ENCODE assay signal across 17 mouse cellular contexts in the genomic region with DNA sequence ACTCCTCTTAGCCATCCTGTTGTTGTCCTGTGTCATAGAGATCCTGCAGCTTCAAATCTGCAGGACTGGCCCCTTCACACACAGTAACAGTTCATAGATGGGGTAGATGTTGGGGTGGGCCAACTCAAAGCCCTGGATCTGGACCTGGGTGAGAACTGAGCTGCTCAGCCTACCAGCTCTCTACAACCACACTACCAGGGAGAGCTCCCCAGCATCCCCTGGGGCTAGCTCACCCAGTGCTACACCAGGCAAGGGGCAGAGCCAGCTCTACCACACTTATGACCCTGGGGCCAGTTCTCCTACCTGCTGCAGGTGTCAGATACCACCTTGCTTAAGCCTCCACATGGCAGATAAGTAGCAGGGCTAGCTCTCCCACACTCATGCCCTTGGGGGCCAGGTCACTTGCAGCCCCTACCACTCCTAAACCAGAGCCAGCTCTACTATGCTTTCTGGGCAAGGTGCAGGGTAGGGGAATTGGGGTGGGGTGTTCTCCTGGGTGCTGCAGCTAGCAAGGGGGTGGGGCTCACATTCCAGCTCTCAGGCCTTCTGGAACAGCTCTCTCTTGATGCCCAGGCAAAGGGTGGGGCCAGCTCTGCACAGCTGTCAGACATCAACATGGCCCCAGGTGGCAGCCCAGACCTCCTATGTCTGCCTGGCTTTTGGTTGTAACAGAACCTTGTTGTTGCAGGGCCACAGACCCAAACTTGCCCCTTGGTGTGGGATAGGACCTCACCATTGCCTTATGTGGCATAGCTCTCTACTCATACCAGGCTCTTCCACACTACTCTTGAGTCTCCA.
DNase-seq lines count a peak whose midpoint lies in the region; ATAC-seq and TF ChIP-seq lines count a peak whose summit lies in the region.
"Had no signal": no experiment of that assay in that cellular context is flagged by ENCODE, and none has a peak within 500 bp of the region (broad histone marks: within the 10 kb centered on the region; RNA-seq: fewer than 3 reads in every experiment).

No protein-coding gene starts in this region.

- no peak overlapping the region for H3K4me2 ChIP-seq in kidney, embryonic 14.5 days (replicated peaks; ENCODE audit: low read depth, low read length)
- H3K4me2 ChIP-seq in liver, embryonic 12.5 days: no peak overlapping the region
- H3K4me2 ChIP-seq in stomach, embryonic 16.5 days (ENCODE audit: low read depth, low read length): no peak overlapping the region
- no peak overlapping the region for H3K4me2 ChIP-seq in stomach, postnatal 0 days (replicated peaks; ENCODE audit: low read depth)
- H3K4me2 ChIP-seq: forebrain, embryonic 12.5 days; heart, embryonic 11.5 days; limb, embryonic 15.5 days; lung, embryonic 15.5 days; neural tube, embryonic 15.5 days had no signal

- 0 out of 2 replicates have a peak, but pooled peaks have one; percentile 43 for ATAC-seq in kidney, embryonic 14.5 days (ENCODE audit: low FRiP score, low TSS enrichment)
- ATAC-seq in liver, embryonic 12.5 days: peak; percentile 38; the same call in 1 of the 2 replicates
- peak; percentile 40 for ATAC-seq in stomach, embryonic 16.5 days (ENCODE audit: insufficient read depth, low FRiP score)
- ATAC-seq in stomach, postnatal 0 days (ENCODE audit: low FRiP score, low TSS enrichment): no peak

- H3K36me3 ChIP-seq in kidney, embryonic 14.5 days (ENCODE audit: control insufficient read depth, insufficient read depth, low read length): no peaks in the 10 kb centered on the region
- H3K36me3 ChIP-seq in liver, embryonic 12.5 days: no peaks in the 10 kb centered on the region
- no peaks in the 10 kb centered on the region for H3K36me3 ChIP-seq in stomach, embryonic 16.5 days (ENCODE audit: control insufficient read depth, insufficient read depth, low read length)
- H3K36me3 ChIP-seq in stomach, postnatal 0 days (ENCODE audit: control insufficient read depth, insufficient read depth, low read length): no peaks in the 10 kb centered on the region
- H3K36me3 ChIP-seq: forebrain, embryonic 12.5 days; limb, embryonic 15.5 days; lung, embryonic 15.5 days; neural tube, embryonic 15.5 days had no signal

- H3K27me3 ChIP-seq in kidney, embryonic 14.5 days (ENCODE audit: control insufficient read depth, insufficient read depth, low read length): no peaks in the 10 kb centered on the region
- no peaks in the 10 kb centered on the region for H3K27me3 ChIP-seq in liver, embryonic 12.5 days (replicated peaks)
- H3K27me3 ChIP-seq in stomach, embryonic 16.5 days (ENCODE audit: control insufficient read depth, insufficient read depth, low read length): no peaks in the 10 kb centered on the region
- H3K27me3 ChIP-seq in stomach, postnatal 0 days (ENCODE audit: control insufficient read depth, insufficient read depth, low read length): no peaks in the 10 kb centered on the region
- H3K27me3 ChIP-seq: forebrain, embryonic 12.5 days; limb, embryonic 15.5 days; lung, embryonic 15.5 days; neural tube, embryonic 15.5 days had no signal

- H3K4me1 ChIP-seq in kidney, embryonic 14.5 days (ENCODE audit: control insufficient read depth, insufficient read depth, low read length): no peaks in the 10 kb centered on the region
- peaks cover 48% of the 10 kb centered on the region for H3K4me1 ChIP-seq in liver, embryonic 12.5 days
- H3K4me1 ChIP-seq in stomach, embryonic 16.5 days (ENCODE audit: control insufficient read depth, insufficient read depth, low read length): no peaks in the 10 kb centered on the region
- no peaks in the 10 kb centered on the region for H3K4me1 ChIP-seq in stomach, postnatal 0 days (replicated peaks; ENCODE audit: control insufficient read depth, insufficient read depth)
- H3K4me1 ChIP-seq: forebrain, embryonic 12.5 days; lung, embryonic 15.5 days; neural tube, embryonic 15.5 days had no signal

- TF ChIP-seq CTCF in stomach, postnatal 0 days (IDR thresholded peaks at IDR 0.05; ENCODE audit: low read depth): no peak

- no peak for DNase-seq in kidney, adult 8-10 months
- DNase-seq in liver (no peak), MN1 (ENCODE audit: low spot score) (no peak)
- no peak for DNase-seq in stomach, postnatal 0 days (ENCODE audit: low spot score)
- DNase-seq: cerebellum, adult 8-10 months; gastrocnemius, postnatal 36 days; heart, postnatal 36 days; right cerebral cortex, postnatal 25 days; thymus, postnatal 14 days had no signal

- no peak overlapping the region for H3K9ac ChIP-seq in kidney, embryonic 14.5 days (ENCODE audit: low read depth, low read length)
- no peak overlapping the region for H3K9ac ChIP-seq in liver, embryonic 12.5 days
- no peak overlapping the region for H3K9ac ChIP-seq in stomach, embryonic 16.5 days (ENCODE audit: low read length)
- H3K9ac ChIP-seq in stomach, postnatal 0 days (ENCODE audit: low read length): no peak overlapping the region
- H3K9ac ChIP-seq: forebrain, embryonic 12.5 days; limb, embryonic 15.5 days; lung, embryonic 15.5 days; neural tube, embryonic 15.5 days had no signal

- TF ChIP-seq EP300 in stomach, postnatal 0 days (optimal IDR thresholded peaks at IDR 0.05): no peak

- no peak overlapping the region for H3K4me3 ChIP-seq in kidney, embryonic 14.5 days (ENCODE audit: low read length)
- H3K4me3 ChIP-seq in liver, embryonic 12.5 days: no peak overlapping the region
- no peak overlapping the region for H3K4me3 ChIP-seq in stomach, embryonic 16.5 days (replicated peaks; ENCODE audit: low read length)
- H3K4me3 ChIP-seq in stomach, postnatal 0 days (ENCODE audit: low read depth, low read length): no peak overlapping the region
- H3K4me3 ChIP-seq: forebrain, embryonic 12.5 days; limb, embryonic 15.5 days; lung, embryonic 15.5 days; neural tube, embryonic 15.5 days had no signal

- H3K9me3 ChIP-seq in kidney, embryonic 14.5 days (ENCODE audit: control insufficient read depth, low read length): no peaks in the 10 kb centered on the region
- no peaks in the 10 kb centered on the region for H3K9me3 ChIP-seq in liver, embryonic 12.5 days (replicated peaks)
- no peaks in the 10 kb centered on the region for H3K9me3 ChIP-seq in stomach, embryonic 16.5 days (replicated peaks; ENCODE audit: control insufficient read depth, low read length)
- no peaks in the 10 kb centered on the region for H3K9me3 ChIP-seq in stomach, postnatal 0 days (ENCODE audit: control insufficient read depth, low read length)
- H3K9me3 ChIP-seq: forebrain, embryonic 12.5 days; limb, embryonic 15.5 days; lung, embryonic 15.5 days; neural tube, embryonic 15.5 days had no signal

- H3K27ac ChIP-seq in kidney, embryonic 14.5 days (ENCODE audit: low read depth, low read length): no peak overlapping the region
- H3K27ac ChIP-seq in liver, embryonic 12.5 days: no peak overlapping the region
- no peak overlapping the region for H3K27ac ChIP-seq in stomach, embryonic 16.5 days (ENCODE audit: low read length)
- H3K27ac ChIP-seq in stomach, postnatal 0 days (replicated peaks): no peak overlapping the region
- H3K27ac ChIP-seq: forebrain, embryonic 12.5 days; limb, embryonic 15.5 days; lung, embryonic 15.5 days; neural tube, embryonic 15.5 days had no signal
